Mouse (Mus musculus): ENCODE results near the gene Fmo3. TPM values are rescaled to one million over a fixed set of nuclear protein-coding genes. Genes with fewer than 3 reads are reported as not detected.

Fmo3 gene
- polyA plus RNA-seq, 1 experiment from 2014 or later, result 0.25 TPM

- Histone ChIP-seq H3K4me3 (replicated peaks; ENCODE audit: low read depth, low read length) (no peak overlapping the region), H3K27ac (no peak overlapping the region; the same call in 1 of the 2 replicates), H3K36me3 (ENCODE audit: insufficient read depth, low read length) (no peaks in the 10 kb centered on the region), H3K4me2 (ENCODE audit: low read length) (no peak overlapping the region), H3K9me3 (replicated peaks; ENCODE audit: low read length) (no peaks in the 10 kb centered on the region), H3K9ac (ENCODE audit: low read depth, low read length) (no peak overlapping the region), H3K27me3 (ENCODE audit: insufficient read depth, low read length) (no peaks in the 10 kb centered on the region), H3K4me1 (replicated peaks; ENCODE audit: insufficient read depth, low read length) (no peaks in the 10 kb centered on the region)
- WGBS, result 68% methylated on average over 4 of the region's 4 CpGs
- ATAC-seq (replicated peaks; ENCODE audit: low FRiP score, low read depth) (no peak), DNase-seq (ENCODE audit: low spot score) (peak; percentile 73)
- no peak for TF ChIP-seq CTCF (IDR thresholded peaks at IDR 0.05; ENCODE audit: low read depth)
Measured at GRCm38 (mm10) chr1:162932386-162932785, 51.9 kb downstream of the Fmo3 start.

GRCm38 (mm10) chr1:162931880-162932279 is 52.4 kb downstream of the Fmo3 start:
- H3K36me3 ChIP-seq (ENCODE audit: insufficient read depth, low read length), result no peaks in the 10 kb centered on the region
- no peaks in the 10 kb centered on the region for H3K4me1 ChIP-seq (replicated peaks; ENCODE audit: insufficient read depth, low read length)
- H3K4me3 ChIP-seq (replicated peaks; ENCODE audit: low read depth, low read length), result no peak overlapping the region
- TF ChIP-seq CTCF (IDR thresholded peaks at IDR 0.05; ENCODE audit: low read depth), result no peak
- no peak overlapping the region; the same call in 1 of the 2 replicates for H3K27ac ChIP-seq
- no peak overlapping the region for H3K9ac ChIP-seq (ENCODE audit: low read depth, low read length)
- H3K4me2 ChIP-seq (ENCODE audit: low read length), result no peak overlapping the region
- DNase-seq (ENCODE audit: low spot score), result no peak
- no peaks in the 10 kb centered on the region for H3K9me3 ChIP-seq (replicated peaks; ENCODE audit: low read length)
- ATAC-seq (replicated peaks; ENCODE audit: low FRiP score, low read depth), result no peak
- 79% methylated on average over 5 of the region's 5 CpGs for WGBS
- H3K27me3 ChIP-seq (ENCODE audit: insufficient read depth, low read length), result no peaks in the 10 kb centered on the region

GRCm38 (mm10) chr1:162931310-162931875 is 52.9 kb downstream of the Fmo3 start:
- no peaks in the 10 kb centered on the region for H3K4me1 ChIP-seq (replicated peaks; ENCODE audit: insufficient read depth, low read length)
- no peaks in the 10 kb centered on the region for H3K9me3 ChIP-seq (replicated peaks; ENCODE audit: low read length)
- no peaks in the 10 kb centered on the region for H3K27me3 ChIP-seq (ENCODE audit: insufficient read depth, low read length)
- DNase-seq (ENCODE audit: low spot score) (peak; percentile 41), ATAC-seq (replicated peaks; ENCODE audit: low FRiP score, low read depth) (no peak)
- H3K27ac ChIP-seq, result no peak overlapping the region; the same call in 1 of the 2 replicates
- WGBS, result 60% methylated on average over 4 of the region's 4 CpGs
- H3K36me3 ChIP-seq (ENCODE audit: insufficient read depth, low read length), result no peaks in the 10 kb centered on the region
- H3K4me3 ChIP-seq (replicated peaks; ENCODE audit: low read depth, low read length), result no peak overlapping the region
- no peak overlapping the region for H3K9ac ChIP-seq (ENCODE audit: low read depth, low read length)
- no peak for TF ChIP-seq CTCF (IDR thresholded peaks at IDR 0.05; ENCODE audit: low read depth)
- no peak overlapping the region for H3K4me2 ChIP-seq (ENCODE audit: low read length)

GRCm38 (mm10) chr1:162930631-162931030 is 53.7 kb downstream of the Fmo3 start:
- TF ChIP-seq CTCF (IDR thresholded peaks at IDR 0.05; ENCODE audit: low read depth), result no peak
- H3K4me3 ChIP-seq (replicated peaks; ENCODE audit: low read depth, low read length), result no peak overlapping the region

GRCm38 (mm10) chr1:162929146-162929545 is 55.2 kb downstream of the Fmo3 start:
- Histone ChIP-seq H3K4me2 (ENCODE audit: low read length) (no peak overlapping the region), H3K27ac (no peak overlapping the region), H3K36me3 (ENCODE audit: insufficient read depth, low read length) (no peaks in the 10 kb centered on the region), H3K4me3 (replicated peaks; ENCODE audit: low read depth, low read length) (no peak overlapping the region), H3K4me1 (replicated peaks; ENCODE audit: insufficient read depth, low read length) (no peaks in the 10 kb centered on the region), H3K27me3 (ENCODE audit: insufficient read depth, low read length) (no peaks in the 10 kb centered on the region), H3K9ac (ENCODE audit: low read depth, low read length) (no peak overlapping the region), H3K9me3 (replicated peaks; ENCODE audit: low read length) (no peaks in the 10 kb centered on the region)
- WGBS, result 90% methylated on average over 3 of the region's 3 CpGs
- ATAC-seq (replicated peaks; ENCODE audit: low FRiP score, low read depth) (no peak), DNase-seq (ENCODE audit: low spot score) (no peak)
- no peak for TF ChIP-seq CTCF (IDR thresholded peaks at IDR 0.05; ENCODE audit: low read depth)

More at GRCm38 (mm10) chr1:162930631-162931030, 53.7 kb downstream of the Fmo3 start:
- Histone ChIP-seq H3K4me2 (ENCODE audit: low read length) (no peak overlapping the region), H3K36me3 (ENCODE audit: insufficient read depth, low read length) (no peaks in the 10 kb centered on the region), H3K27me3 (ENCODE audit: insufficient read depth, low read length) (no peaks in the 10 kb centered on the region), H3K9ac (ENCODE audit: low read depth, low read length) (no peak overlapping the region), H3K9me3 (replicated peaks; ENCODE audit: low read length) (no peaks in the 10 kb centered on the region), H3K27ac (no peak overlapping the region), H3K4me1 (replicated peaks; ENCODE audit: insufficient read depth, low read length) (no peaks in the 10 kb centered on the region)
- no peak for DNase-seq (ENCODE audit: low spot score)
- 65% methylated on average over 2 of the region's 2 CpGs for WGBS
- no peak for ATAC-seq (replicated peaks; ENCODE audit: low FRiP score, low read depth)

GRCm38 (mm10) chr1:162925121-162925520 is 59.2 kb downstream of the Fmo3 start:
- no peaks in the 10 kb centered on the region for H3K27me3 ChIP-seq (ENCODE audit: insufficient read depth, low read length)
- H3K36me3 ChIP-seq (ENCODE audit: insufficient read depth, low read length), result no peaks in the 10 kb centered on the region
- no peak overlapping the region for H3K4me2 ChIP-seq (ENCODE audit: low read length)
- DNase-seq (ENCODE audit: low spot score) (no peak), ATAC-seq (replicated peaks; ENCODE audit: low FRiP score, low read depth) (no peak)
- no peak for TF ChIP-seq CTCF (IDR thresholded peaks at IDR 0.05; ENCODE audit: low read depth)
- H3K9ac ChIP-seq (ENCODE audit: low read depth, low read length), result no peak overlapping the region
- no peaks in the 10 kb centered on the region for H3K4me1 ChIP-seq (replicated peaks; ENCODE audit: insufficient read depth, low read length)
- WGBS, result 71% methylated on average over 1 of the region's 1 CpGs
- H3K9me3 ChIP-seq (replicated peaks; ENCODE audit: low read length), result no peaks in the 10 kb centered on the region
- no peak overlapping the region for H3K4me3 ChIP-seq (replicated peaks; ENCODE audit: low read depth, low read length)
- no peak overlapping the region for H3K27ac ChIP-seq

GRCm38 (mm10) chr1:162916661-162917060 is 67.7 kb downstream of the Fmo3 start:
- whole genome bisulfite sequencing, result 62% methylated on average over 8 of the region's 8 CpGs
- no peak overlapping the region for H3K27ac ChIP-seq
- no peak overlapping the region for H3K9ac ChIP-seq (ENCODE audit: low read depth, low read length)
- no peak for TF ChIP-seq CTCF (IDR thresholded peaks at IDR 0.05; ENCODE audit: low read depth)
- no peaks in the 10 kb centered on the region for H3K4me1 ChIP-seq (replicated peaks; ENCODE audit: insufficient read depth, low read length)
- H3K9me3 ChIP-seq (replicated peaks; ENCODE audit: low read length), result no peaks in the 10 kb centered on the region
- H3K4me3 ChIP-seq (replicated peaks; ENCODE audit: low read depth, low read length), result no peak overlapping the region
- no peak overlapping the region for H3K4me2 ChIP-seq (ENCODE audit: low read length)
- H3K36me3 ChIP-seq (ENCODE audit: insufficient read depth, low read length), result no peaks in the 10 kb centered on the region
- DNase-seq (ENCODE audit: low spot score) (no peak), ATAC-seq (replicated peaks; ENCODE audit: low FRiP score, low read depth) (no peak)
- H3K27me3 ChIP-seq (ENCODE audit: insufficient read depth, low read length), result no peaks in the 10 kb centered on the region
